Mouse (Mus musculus) hindbrain, embryonic 13.5 days (tissue): ENCODE measurements around the gene Stard3nl. TPM values are rescaled to one million over a fixed set of nuclear protein-coding genes. Genes with fewer than 3 reads are reported as not detected.
A peak's percentile ranks its signal among the peaks of the same experiment; 100 is the strongest.

ENCODE experiments used
- ATAC-seq: fragments of 200-750 bp; cut with Nextera tagmentation; 2 replicates; pipeline ENCODE4 v1.8.0; 2017; ENCODE audit warnings: moderate TSS enrichment; ENCODE audit not compliant: low FRiP score
- H3K27ac ChIP-seq: fragments of 300-500 bp; sonication (generic); 2 replicates; pipeline ENCODE4 v1.5.1; 2015; ENCODE audit warnings: inconsistent platforms, mild to moderate bottlenecking, moderate library complexity
- H3K27me3 ChIP-seq: fragments of 300-500 bp; sonication (generic); 2 replicates; pipeline ENCODE4 v1.6.1; 2015; ENCODE audit warnings: mild to moderate bottlenecking, inconsistent platforms
- H3K36me3 ChIP-seq: fragments of 300-500 bp; sonication (generic); 2 replicates; pipeline ENCODE4 v1.6.1; 2015; ENCODE audit warnings: mild to moderate bottlenecking, inconsistent platforms
- H3K4me1 ChIP-seq: fragments of 300-500 bp; sonication (generic); replicated peaks from 2 replicates; pipeline ENCODE4 v1.6.1; 2015; ENCODE audit warnings: inconsistent platforms
- H3K4me2 ChIP-seq: fragments of 300-500 bp; sonication (generic); 2 replicates; pipeline ENCODE4 v1.6.1; 2015; ENCODE audit warnings: inconsistent platforms, mild to moderate bottlenecking, moderate library complexity
- H3K4me3 ChIP-seq: fragments of 300-500 bp; sonication (generic); 2 replicates; pipeline ENCODE4 v1.5.1; 2015; ENCODE audit warnings: mild to moderate bottlenecking, inconsistent platforms
- H3K9ac ChIP-seq: fragments of 300-500 bp; sonication (generic); 2 replicates; pipeline ENCODE4 v1.6.1; 2015; ENCODE audit warnings: mild to moderate bottlenecking, inconsistent platforms
- H3K9me3 ChIP-seq: fragments of 300-500 bp; sonication (generic); 2 replicates; pipeline ENCODE4 v1.6.1; 2016; ENCODE audit warnings: inconsistent platforms
- WGBS: fragments of 180-500 bp; shearing (Covaris S2); methylation state at CpG from one replicate; pipeline ENCODE4 v1.1.7; 2015; 5-methylcytosine and 5-hydroxymethylcytosine counted together
- polyA plus RNA-seq: library from polyadenylated mRNA; unstranded; fragments of >200 nt; fragmentation: Nextera tagmentation; extraction: Ambion mirVana; gene quantifications from 2 replicates; pipeline ENCODE4 v1.2.1, GENCODE M21; 2015

Stard3nl gene
- 197 and 198 TPM in 2 replicates for polyA plus RNA-seq

DNA sequence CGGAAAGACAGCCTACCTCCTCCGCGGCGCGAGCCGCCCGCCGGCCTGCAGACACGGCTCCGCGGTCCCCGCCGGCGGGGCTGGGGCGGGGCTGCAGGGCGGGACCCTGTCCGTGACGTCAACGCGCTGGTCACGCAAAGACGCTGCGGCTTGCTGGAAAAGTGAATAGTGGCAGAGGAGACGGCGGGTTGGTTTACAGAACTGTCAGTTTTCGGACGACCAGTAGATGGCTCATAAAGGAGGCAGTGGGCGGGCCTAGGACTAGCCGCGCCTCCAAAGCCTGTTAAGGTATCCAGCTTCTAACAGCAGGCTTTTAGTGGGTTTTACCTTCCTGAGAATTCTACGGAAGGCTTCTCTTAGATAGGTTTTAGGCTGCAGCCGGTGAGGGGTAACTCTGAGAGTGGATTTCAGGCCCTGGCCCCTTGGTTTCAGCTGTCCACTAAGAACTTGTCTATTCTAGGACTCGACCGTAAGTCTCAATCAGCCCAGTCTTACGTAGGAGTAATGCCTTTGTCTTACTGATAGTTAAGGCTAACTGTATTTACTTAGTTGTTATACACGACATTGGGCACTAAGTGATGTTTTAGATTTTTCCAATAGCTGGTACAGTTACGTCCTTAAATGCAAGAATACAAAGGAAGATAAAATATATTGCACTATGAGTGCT lies at the start of gene Stard3nl:
Gene Stard3nl, minus strand, starts transcription at position 108 of the 667 bp plus-strand sequence.
- peak within 1 kb of the TSS; percentile 93 for H3K9ac ChIP-seq
- ATAC-seq = peak; percentile 99
- no peaks in the 10 kb centered on the region for H3K27me3 ChIP-seq
- peak within 1 kb of the TSS; percentile 73 for H3K4me2 ChIP-seq
- 1% methylated on average over 37 of the region's 37 CpGs for WGBS
- H3K27ac ChIP-seq = peak within 1 kb of the TSS; percentile 94
- H3K4me1 ChIP-seq = peaks cover 21% of the 10 kb centered on the region
- peak within 1 kb of the TSS; percentile 84 for H3K4me3 ChIP-seq
- no peaks in the 10 kb centered on the region for H3K9me3 ChIP-seq
- H3K36me3 ChIP-seq = no peaks in the 10 kb centered on the region

DNA sequence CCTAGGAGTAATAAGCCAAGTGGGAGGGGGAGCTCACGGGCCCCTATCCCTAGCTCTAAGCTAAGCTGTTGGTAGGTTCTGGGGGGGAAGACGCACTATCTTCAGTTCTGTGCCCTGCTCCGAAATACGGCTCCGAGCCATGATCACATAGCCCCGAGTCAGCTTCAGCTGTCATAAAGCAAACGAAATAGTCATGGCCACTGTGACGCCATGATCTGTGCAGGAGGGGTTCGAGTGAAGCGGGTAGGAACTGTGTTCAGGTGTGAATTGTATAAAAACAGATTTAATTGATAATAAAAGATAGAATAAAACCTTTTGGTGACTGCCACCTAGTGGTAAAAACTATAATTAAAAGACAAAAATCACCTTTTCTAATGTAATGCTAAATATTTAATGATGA lies 42.4 kb upstream of the Stard3nl start:
- H3K9ac ChIP-seq = no peak overlapping the region
- H3K36me3 ChIP-seq = no peaks in the 10 kb centered on the region

DNA sequence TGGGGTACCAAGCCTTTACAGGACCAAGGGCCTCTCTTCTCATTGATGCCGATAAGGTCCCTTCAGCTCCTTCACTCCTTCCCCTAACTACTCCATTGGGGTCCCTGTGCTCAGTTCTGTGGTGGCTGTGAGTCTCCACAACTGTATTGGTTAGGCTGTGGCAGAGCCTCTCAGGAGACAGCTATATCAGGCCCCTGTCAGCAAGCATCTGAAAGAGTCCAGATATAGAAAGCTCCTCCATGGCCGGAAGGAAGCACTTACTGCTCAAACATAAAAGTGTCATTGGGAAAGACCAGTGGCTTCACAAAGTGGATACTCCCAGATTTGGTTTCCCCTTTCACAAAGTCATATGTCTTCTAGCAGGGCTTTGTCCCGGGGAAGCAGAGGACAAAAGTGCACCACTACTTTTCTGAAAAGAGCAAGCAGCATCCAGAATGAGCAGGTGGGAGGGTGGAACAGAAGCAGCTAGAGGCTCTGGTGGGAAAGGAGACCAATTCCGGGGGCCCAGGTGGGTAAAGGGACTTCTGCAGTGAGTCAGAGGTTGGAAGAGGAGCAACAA lies 34.3 kb upstream of the Stard3nl start:
- no peak overlapping the region for H3K4me3 ChIP-seq
- H3K27ac ChIP-seq = no peak overlapping the region
- H3K36me3 ChIP-seq = no peaks in the 10 kb centered on the region
- ATAC-seq = no peak
- no peaks in the 10 kb centered on the region for H3K27me3 ChIP-seq
- no peaks in the 10 kb centered on the region for H3K4me1 ChIP-seq
- H3K9ac ChIP-seq = no peak overlapping the region
- no peak overlapping the region for H3K4me2 ChIP-seq
- WGBS = 80% methylated on average over 4 of the region's 4 CpGs
- no peaks in the 10 kb centered on the region for H3K9me3 ChIP-seq

More for the DNA sequence above, 42.4 kb upstream of the Stard3nl start:
- Histone ChIP-seq H3K4me2 (no peak overlapping the region), H3K4me1 (no peaks in the 10 kb centered on the region), H3K9me3 (no peaks in the 10 kb centered on the region), H3K27ac (no peak overlapping the region), H3K27me3 (no peaks in the 10 kb centered on the region), H3K4me3 (no peak overlapping the region)
- ATAC-seq = peak; percentile 54; the same call in 1 of the 2 replicates
- 81% methylated on average over 10 of the region's 10 CpGs for WGBS

DNA sequence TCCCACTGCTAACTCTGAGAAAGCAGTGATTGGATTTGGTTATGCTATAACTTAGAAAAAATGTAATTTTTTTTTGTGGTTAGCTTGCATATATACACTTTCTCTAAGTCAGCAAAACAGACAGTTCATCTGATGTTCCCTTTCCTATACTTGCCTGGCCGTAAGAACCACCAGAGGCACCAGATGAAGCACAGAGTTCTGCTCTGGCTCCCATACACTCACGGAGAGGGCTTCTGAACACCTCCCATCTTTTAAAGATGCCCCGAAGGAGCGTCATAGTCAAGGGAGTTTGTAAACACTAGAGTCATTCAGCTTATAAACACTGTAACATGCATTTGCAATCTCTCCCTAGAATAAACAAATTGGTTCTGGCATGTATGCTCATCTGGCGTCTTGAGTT lies 32.5 kb upstream of the Stard3nl start:
- 90% methylated on average over 5 of the region's 5 CpGs for whole genome bisulfite sequencing
- no peak for ATAC-seq
- H3K4me3 ChIP-seq = no peak overlapping the region

DNA sequence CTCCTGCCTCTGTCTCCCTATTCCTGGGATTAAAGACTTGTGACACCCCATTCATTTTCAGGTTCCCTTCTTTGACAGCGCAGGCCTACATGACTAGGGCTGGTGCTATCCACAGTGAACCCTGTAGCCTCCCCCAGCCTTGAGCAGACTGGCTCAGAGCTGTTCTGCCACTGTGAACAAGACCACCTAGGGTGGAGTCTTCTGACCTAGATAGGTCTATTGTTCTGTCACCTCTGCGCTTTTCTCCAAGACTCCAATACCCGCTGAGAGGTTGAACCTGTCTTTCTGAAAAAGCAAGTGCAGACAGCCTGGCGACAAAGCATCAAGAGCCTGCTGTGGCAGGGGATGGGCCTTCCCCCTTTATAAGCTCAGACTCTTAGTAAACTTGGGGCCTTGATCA lies 29.0 kb upstream of the Stard3nl start:
- H3K27ac ChIP-seq = no peak overlapping the region
- no peaks in the 10 kb centered on the region for H3K4me1 ChIP-seq
- ATAC-seq = no peak
- H3K27me3 ChIP-seq = no peaks in the 10 kb centered on the region
- H3K9me3 ChIP-seq = no peaks in the 10 kb centered on the region
- 88% methylated on average over 4 of the region's 4 CpGs for WGBS
- H3K4me2 ChIP-seq = no peak overlapping the region
- no peaks in the 10 kb centered on the region for H3K36me3 ChIP-seq
- H3K4me3 ChIP-seq = no peak overlapping the region
- no peak overlapping the region for H3K9ac ChIP-seq

More for the DNA sequence above, 32.5 kb upstream of the Stard3nl start:
- Histone ChIP-seq H3K4me2 (no peak overlapping the region), H3K36me3 (no peaks in the 10 kb centered on the region), H3K9me3 (no peaks in the 10 kb centered on the region), H3K9ac (no peak overlapping the region), H3K4me1 (no peaks in the 10 kb centered on the region), H3K27me3 (no peaks in the 10 kb centered on the region), H3K27ac (no peak overlapping the region)

DNA sequence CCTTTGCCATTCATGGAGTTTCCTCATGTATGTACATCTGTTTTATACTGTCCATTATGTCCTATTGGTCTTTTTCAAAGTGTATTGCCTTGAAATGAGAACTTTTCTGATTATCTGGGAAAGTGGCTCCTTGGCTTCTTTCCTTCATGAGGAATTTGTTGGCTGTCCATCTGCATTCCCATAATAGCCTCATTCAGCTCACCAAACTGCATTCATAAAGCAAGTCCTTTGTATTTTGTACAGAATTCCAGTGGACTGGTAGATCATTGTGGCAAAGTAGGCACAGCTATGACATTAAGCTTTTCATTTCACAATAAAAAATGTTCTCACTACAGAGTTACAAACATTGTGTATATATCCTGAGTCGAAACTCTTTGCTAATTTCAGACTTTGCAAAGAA lies 26.9 kb upstream of the Stard3nl start:
- no peaks in the 10 kb centered on the region for H3K9me3 ChIP-seq
- H3K27ac ChIP-seq = no peak overlapping the region
- no peak overlapping the region for H3K4me2 ChIP-seq
- 74% methylated on average over 1 of the region's 1 CpGs for WGBS
- H3K4me1 ChIP-seq = no peaks in the 10 kb centered on the region
- no peak overlapping the region for H3K9ac ChIP-seq
- no peaks in the 10 kb centered on the region for H3K27me3 ChIP-seq
- no peaks in the 10 kb centered on the region for H3K36me3 ChIP-seq
- ATAC-seq = no peak
- no peak overlapping the region for H3K4me3 ChIP-seq

DNA sequence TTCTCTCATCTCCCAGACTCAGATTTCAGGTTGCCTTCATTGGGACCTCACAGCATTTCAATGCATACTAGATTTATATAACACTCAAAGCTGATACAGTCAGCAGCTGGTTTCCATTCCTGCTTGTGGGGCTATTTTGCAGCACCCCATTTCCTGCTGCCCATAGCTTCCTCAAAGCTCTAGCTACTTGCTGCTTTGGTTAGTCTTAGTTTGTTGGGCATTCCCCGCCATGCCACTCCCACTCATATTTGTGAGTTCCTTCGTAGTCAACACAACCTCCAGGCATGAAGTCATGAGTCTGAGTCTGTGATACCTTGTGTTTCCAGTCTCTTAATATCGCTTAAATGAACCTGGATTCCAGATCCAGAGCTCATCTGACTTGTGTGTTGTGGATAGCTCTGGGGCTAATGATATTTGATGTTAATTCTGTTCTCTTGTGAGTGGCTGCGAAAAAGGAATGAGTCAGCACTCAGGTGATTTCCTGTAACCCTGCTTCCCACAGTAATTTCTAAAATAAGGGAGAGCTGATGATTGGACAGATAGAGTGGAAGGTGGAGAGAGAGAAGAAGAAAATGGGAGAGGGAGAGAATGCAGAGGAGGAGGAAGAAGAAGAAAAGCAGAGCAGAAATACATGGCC lies 22.4 kb upstream of the Stard3nl start:
- H3K9me3 ChIP-seq = no peaks in the 10 kb centered on the region
- no peak overlapping the region for H3K27ac ChIP-seq
- H3K9ac ChIP-seq = no peak overlapping the region
- no peaks in the 10 kb centered on the region for H3K27me3 ChIP-seq
- no peaks in the 10 kb centered on the region for H3K4me1 ChIP-seq
- no peaks in the 10 kb centered on the region for H3K36me3 ChIP-seq
- no peak for ATAC-seq
- 90% methylated on average over 4 of the region's 4 CpGs for WGBS
- H3K4me2 ChIP-seq = no peak overlapping the region
- H3K4me3 ChIP-seq = no peak overlapping the region

DNA sequence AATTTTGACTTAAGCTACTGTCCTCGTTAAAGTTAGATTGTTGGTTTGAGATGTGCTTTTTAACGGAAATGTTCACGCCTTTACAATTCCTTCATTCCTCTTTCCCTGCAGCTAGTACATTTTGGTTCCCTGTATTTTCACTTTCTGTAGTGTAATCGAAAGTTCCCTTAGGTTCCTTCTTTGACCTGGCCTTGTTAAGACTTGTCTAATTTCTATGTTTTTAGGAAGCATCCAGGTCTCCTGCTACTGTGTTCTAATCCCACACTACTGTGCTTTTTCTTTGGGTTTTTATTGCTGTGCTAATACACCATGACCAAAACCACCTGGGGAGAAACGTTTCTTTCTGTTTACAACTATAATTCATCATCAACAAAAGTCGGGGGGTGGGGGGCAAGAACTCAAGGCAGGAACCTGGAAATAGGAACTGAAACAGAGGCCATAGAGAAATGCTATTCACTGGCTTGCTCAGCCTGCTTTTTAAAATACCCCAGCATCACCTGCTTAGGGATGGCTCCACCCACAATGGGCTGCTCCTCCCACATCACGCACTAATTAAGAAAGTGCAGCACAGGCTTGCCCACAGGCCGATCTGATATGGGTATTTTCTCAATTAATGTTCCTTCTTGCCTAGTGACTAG lies 20.4 kb upstream of the Stard3nl start:
- H3K9ac ChIP-seq = no peak overlapping the region
- no peak overlapping the region for H3K4me2 ChIP-seq
- no peak overlapping the region for H3K4me3 ChIP-seq
- no peak for ATAC-seq
- no peaks in the 10 kb centered on the region for H3K36me3 ChIP-seq
- no peaks in the 10 kb centered on the region for H3K9me3 ChIP-seq
- 74% methylated on average over 8 of the region's 8 CpGs for WGBS
- H3K27ac ChIP-seq = no peak overlapping the region
- no peaks in the 10 kb centered on the region for H3K4me1 ChIP-seq
- no peaks in the 10 kb centered on the region for H3K27me3 ChIP-seq

DNA sequence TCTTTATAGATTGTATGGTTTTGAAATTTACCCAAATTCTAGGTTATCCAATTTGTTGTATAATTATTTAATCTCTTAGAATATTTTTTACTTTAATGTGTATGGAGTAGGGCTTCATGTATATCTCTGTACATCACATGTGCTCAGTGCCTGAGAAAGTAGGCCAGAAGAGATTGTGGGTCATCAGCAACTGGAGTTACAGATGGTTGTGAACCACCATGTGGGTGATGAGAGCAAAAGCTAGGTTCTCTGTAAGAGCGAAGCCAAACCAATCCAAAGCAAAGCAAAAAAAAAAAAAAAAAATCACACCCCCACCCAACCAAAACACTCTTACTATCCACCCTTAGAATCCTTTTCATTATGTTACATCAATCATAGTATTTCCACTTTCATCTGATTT lies 19.7 kb upstream of the Stard3nl start:
- no peak overlapping the region for H3K27ac ChIP-seq
- ATAC-seq = no peak
- no peak overlapping the region for H3K4me3 ChIP-seq
- no peaks in the 10 kb centered on the region for H3K36me3 ChIP-seq
- H3K4me1 ChIP-seq = no peaks in the 10 kb centered on the region
- WGBS = 95% methylated on average over 1 of the region's 1 CpGs
- no peaks in the 10 kb centered on the region for H3K9me3 ChIP-seq
- no peak overlapping the region for H3K9ac ChIP-seq
- H3K27me3 ChIP-seq = no peaks in the 10 kb centered on the region
- no peak overlapping the region for H3K4me2 ChIP-seq

DNA sequence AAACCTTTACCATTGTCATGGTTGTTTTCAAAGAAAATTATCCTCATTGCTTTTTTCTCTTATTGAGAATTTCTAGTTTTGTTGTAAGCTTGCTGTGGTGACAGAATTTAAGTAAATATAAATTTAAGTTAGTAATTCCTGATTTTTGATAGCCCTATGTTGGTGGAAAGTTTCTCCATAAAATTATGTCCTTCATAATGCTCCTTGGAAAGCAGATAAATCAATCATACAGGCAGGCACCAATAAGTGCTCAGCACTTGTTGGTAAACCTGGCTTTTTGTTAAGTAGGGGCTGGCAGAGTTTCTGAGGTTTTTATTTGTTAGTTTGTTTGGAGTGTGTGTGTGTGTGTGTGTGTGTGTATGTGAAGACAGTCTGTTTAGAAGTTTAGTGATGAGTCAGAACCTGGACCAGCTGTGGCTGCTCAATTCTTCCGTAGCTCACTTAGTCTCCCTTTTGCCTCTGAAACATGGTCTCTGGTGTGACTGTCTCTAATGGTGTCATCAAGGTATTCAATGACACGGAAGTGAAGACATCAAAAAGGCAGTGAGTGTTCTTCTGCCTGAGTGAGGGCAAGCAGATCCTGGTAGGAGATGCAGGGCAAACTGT lies 16.8 kb upstream of the Stard3nl start:
- Histone ChIP-seq H3K27ac (no peak overlapping the region), H3K27me3 (no peaks in the 10 kb centered on the region), H3K36me3 (no peaks in the 10 kb centered on the region), H3K4me3 (no peak overlapping the region), H3K4me1 (no peaks in the 10 kb centered on the region), H3K9me3 (no peaks in the 10 kb centered on the region), H3K9ac (no peak overlapping the region), H3K4me2 (no peak overlapping the region)
- ATAC-seq = no peak
- 88% methylated on average over 2 of the region's 2 CpGs for WGBS

DNA sequence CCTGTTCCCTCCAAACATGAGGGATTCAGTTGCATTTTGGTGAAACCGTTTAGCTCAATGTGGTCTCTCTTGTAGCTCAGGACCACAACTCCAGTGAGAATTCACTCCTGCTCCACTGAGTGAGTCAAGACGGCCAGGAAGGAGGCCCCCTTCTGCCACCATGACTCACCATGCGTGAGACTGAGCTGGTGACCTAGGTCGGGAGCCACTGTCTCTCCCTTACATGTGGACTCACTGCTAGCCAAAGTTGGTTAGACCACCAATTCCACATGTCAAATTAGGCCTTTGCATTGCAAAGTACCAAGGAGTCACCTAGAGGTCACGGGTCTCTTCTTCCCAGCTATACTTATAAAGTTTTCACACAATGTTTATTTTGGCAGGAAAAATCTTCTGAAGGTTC lies 16.3 kb upstream of the Stard3nl start:
- H3K4me1 ChIP-seq = no peaks in the 10 kb centered on the region
- no peak overlapping the region for H3K4me3 ChIP-seq
- no peak overlapping the region for H3K27ac ChIP-seq
- no peaks in the 10 kb centered on the region for H3K27me3 ChIP-seq
- no peak overlapping the region for H3K4me2 ChIP-seq
- no peaks in the 10 kb centered on the region for H3K9me3 ChIP-seq
- no peak for ATAC-seq
- H3K36me3 ChIP-seq = no peaks in the 10 kb centered on the region
- H3K9ac ChIP-seq = no peak overlapping the region
- 84% methylated on average over 5 of the region's 5 CpGs for WGBS

DNA sequence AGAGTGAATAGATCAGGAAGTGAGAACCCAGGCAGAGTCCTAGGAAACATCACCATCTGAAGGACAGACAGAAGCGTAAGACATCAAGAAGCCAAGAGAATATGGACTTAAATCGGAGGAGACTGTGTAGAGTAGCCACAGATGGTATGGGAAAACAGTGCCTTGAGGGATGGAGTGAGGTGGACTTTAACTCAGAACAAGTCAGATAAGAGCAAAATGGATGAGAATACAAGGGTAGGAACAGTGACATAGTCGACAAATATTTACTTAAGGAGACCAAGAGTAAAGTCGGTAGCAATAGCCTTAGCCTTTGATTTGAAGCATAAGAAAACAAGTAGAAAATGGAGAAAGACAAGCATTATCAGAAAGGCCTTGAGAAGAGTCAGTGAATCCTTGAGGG lies 15.1 kb upstream of the Stard3nl start:
- H3K9ac ChIP-seq = no peak overlapping the region
- H3K36me3 ChIP-seq = no peaks in the 10 kb centered on the region
- no peak overlapping the region for H3K27ac ChIP-seq
- H3K27me3 ChIP-seq = no peaks in the 10 kb centered on the region
- WGBS = 94% methylated on average over 4 of the region's 4 CpGs
- no peaks in the 10 kb centered on the region for H3K4me1 ChIP-seq
- no peaks in the 10 kb centered on the region for H3K9me3 ChIP-seq
- no peak overlapping the region for H3K4me2 ChIP-seq
- H3K4me3 ChIP-seq = no peak overlapping the region
- no peak for ATAC-seq
